Mouse (Mus musculus) CD4-positive naive resting alpha-beta T cell, adult 76 days (primary cell): ENCODE results near the gene Arpin. TPM values are rescaled to one million over a fixed set of nuclear protein-coding genes. Genes with fewer than 3 reads are reported as not detected.

ENCODE experiments used
- total RNA-seq: library from RNA; stranded (reverse); gene quantifications from one replicate; pipeline ENCODE4 v1.2.4, GENCODE M21; 2023

The Arpin gene
- 0.41 TPM for total RNA-seq

DNA sequence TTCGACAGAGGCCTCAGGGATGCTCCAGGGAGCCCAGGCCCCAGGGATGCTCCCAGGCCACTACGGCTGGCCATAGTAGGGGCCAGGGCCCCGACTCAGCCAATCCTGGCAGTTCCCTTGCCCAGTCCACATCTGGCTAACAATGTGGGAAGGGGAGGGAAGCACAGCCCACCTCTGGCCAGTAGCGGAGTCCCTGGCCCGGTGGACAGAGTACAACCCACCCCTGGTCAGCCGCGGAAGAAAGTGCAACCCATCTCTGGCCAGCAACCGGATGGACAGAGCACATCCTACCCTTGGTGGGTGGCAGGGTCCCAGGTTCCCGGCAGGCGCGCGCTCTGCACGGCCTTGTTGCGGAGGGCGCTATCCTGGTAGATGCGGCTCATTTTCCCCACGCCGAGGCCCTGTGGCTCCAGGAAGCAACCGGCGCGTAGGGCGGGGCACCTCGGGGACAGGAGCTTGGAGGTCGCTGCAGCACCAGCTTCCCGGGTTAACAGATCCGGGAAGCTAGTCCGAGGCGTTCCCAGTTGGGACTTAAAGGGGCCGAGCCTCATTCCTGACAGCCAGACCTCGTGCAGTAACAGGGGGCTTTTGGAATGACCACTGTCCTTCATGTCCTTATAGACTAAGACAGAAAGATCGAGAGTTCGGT, at the start of gene Arpin:
Arpin (minus strand) TSS at position 498 of the 649 bp plus-strand sequence.

DNA sequence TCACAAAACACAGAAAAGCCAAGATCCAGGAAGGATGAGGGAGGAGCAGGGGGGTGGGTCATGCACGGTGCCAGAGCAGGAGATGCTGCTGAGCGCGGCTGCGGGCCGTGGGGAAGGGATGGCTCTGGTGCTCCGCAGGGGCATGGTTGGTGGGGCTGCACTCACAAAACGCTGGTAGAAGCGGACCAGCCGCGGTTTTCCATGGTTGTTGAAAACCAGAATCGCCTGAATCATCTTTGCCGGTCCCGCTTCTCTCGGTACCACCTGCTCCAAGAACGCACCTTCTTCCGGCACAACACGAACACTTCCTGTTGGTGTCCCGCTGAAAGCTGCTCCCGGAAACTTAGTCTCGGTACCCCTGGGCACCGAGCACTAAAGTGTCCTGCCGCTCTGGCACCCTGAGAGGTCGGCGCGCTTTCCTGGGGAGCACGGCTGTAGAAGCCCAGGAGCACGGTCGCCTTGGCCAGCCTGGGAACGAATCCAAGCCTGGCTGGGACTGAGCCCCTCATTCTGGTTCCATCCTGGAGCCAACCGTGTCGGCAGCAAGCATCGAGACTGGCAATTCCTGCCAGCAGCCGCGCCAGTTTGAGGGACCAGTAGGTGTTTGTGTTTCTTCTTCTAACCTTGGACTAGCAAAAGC, 14.7 kb downstream of the Arpin start, which contains the start of gene Ap3s2:
Ap3s2 (minus strand) TSS at position 306 of the 640 bp plus-strand sequence.

Other genes with a start within 250 kb of the Arpin start
- gene Kif7, start 219.6 kb downstream of the Arpin start, total RNA-seq, result 1.9 TPM
- gene Plin1, start 202.5 kb downstream of the Arpin start, total RNA-seq, result not detected
- 0.32 TPM for gene Pex11a, start 192.2 kb downstream of the Arpin start, total RNA-seq
- gene Wdr93, start 192.2 kb downstream of the Arpin start, total RNA-seq, result not detected
- not detected for gene Mesp1, start 141.6 kb downstream of the Arpin start, total RNA-seq
- 0.29 TPM for gene Mesp2, start 124.6 kb downstream of the Arpin start, total RNA-seq
- 1.9 TPM for gene Anpep, start 74.3 kb downstream of the Arpin start, total RNA-seq
- gene Ap3s2, start 14.7 kb downstream of the Arpin start, total RNA-seq, result 11.5 TPM
- gene Zfp710, start 89.5 kb upstream of the Arpin start, total RNA-seq, result 36.6 TPM
- 35.5 TPM for gene Idh2, start 180.0 kb upstream of the Arpin start, total RNA-seq